In genomic region chr17:5330644-5331043, GRCm38 (mm10) we compare ENCODE assay signal across 23 mouse cellular contexts.
A peak's percentile ranks its signal among the peaks of the same experiment; 100 is the strongest.
DNase-seq lines count a peak whose midpoint lies in the region; ATAC-seq and TF ChIP-seq lines count a peak whose summit lies in the region.
"Had no signal": no experiment of that assay in that cellular context is flagged by ENCODE, and none has a peak within 500 bp of the region (broad histone marks: within the 10 kb centered on the region; RNA-seq: fewer than 3 reads in every experiment).

No protein-coding gene starts in this region.

- TF ChIP-seq CTCF in gastrocnemius, adult 2 months (IDR thresholded peaks at IDR 0.05): no peak
- no peak for TF ChIP-seq CTCF in liver, postnatal 0 days (IDR thresholded peaks at IDR 0.05; ENCODE audit: low read depth)
- TF ChIP-seq CTCF in lung, adult 2 months (IDR thresholded peaks at IDR 0.05; ENCODE audit: insufficient read depth, low read length): no peak

- no peaks in the 10 kb centered on the region for H3K27me3 ChIP-seq in liver, postnatal 0 days (ENCODE audit: insufficient read depth, low read length)
- H3K27me3 ChIP-seq in liver, embryonic 12.5 days (replicated peaks): no peaks in the 10 kb centered on the region
- no peaks in the 10 kb centered on the region for H3K27me3 ChIP-seq in splenic B cell, adult 2 months (ENCODE audit: control insufficient read depth, insufficient read depth, low read length, poor library complexity, severe bottlenecking)
- H3K27me3 ChIP-seq: embryonic facial prominence, embryonic 13.5 days; forebrain, embryonic 15.5 days; hindbrain, embryonic 15.5 days; limb, embryonic 12.5 days; midbrain, embryonic 13.5 days; Patski had no signal

- TF ChIP-seq EP300 in liver, postnatal 0 days (IDR thresholded peaks at IDR 0.05; ENCODE audit: low read depth): peak; percentile 15; the same call in 1 of the 2 replicates

- H3K79me2 ChIP-seq in macrophage (ENCODE audit: inconsistent target): no peaks in the 10 kb centered on the region

- ATAC-seq in liver, postnatal 0 days: peak; percentile 59
- no peak for ATAC-seq in liver, embryonic 12.5 days
- ATAC-seq: forebrain, embryonic 15.5 days; inflammation-experienced regulatory T-cells, adult 6 months; lung, postnatal 0 days; Patski had no signal

- peak; percentile 53 for DNase-seq in gastrocnemius, adult 2 months
- no peak for DNase-seq in gastrocnemius, adult 18-20 months (ENCODE audit: low spot score)
- DNase-seq in liver, postnatal 0 days: no peak
- DNase-seq in splenic B cell, adult 2 months (ENCODE audit: low read depth, low spot score): peak; percentile 43
- no peak for DNase-seq in frontal cortex, postnatal 10 days (ENCODE audit: low spot score in 2 of 2)
- DNase-seq in lung, adult 2 months: no peak
- DNase-seq: cerebellum, adult 11 months; cerebellum, adult 9-11 months; heart, postnatal 14 days; layer of hippocampus, adult 9-11 months had no signal

- no peak overlapping the region for H3K4me2 ChIP-seq in liver, postnatal 0 days (ENCODE audit: low read depth, low read length)
- H3K4me2 ChIP-seq in liver, embryonic 12.5 days: no peak overlapping the region
- H3K4me2 ChIP-seq: embryonic facial prominence, embryonic 13.5 days; forebrain, embryonic 15.5 days; hindbrain, embryonic 15.5 days; limb, embryonic 12.5 days; midbrain, embryonic 13.5 days had no signal

- 86% methylated on average over 7 of the region's 7 CpGs for WGBS in liver, postnatal 0 days (ENCODE audit: insufficient replicate concordance)
- WGBS in liver, embryonic 12.5 days (ENCODE audit: insufficient replicate concordance): 82% methylated on average over 7 of the region's 7 CpGs
- 96% methylated on average over 7 of the region's 7 CpGs for WGBS in macrophage (ENCODE audit: missing documents)
- 85% methylated on average over 7 of the region's 7 CpGs for WGBS in lung, adult 2 months

- H3K36me3 ChIP-seq in liver, postnatal 0 days (replicated peaks; ENCODE audit: insufficient read depth, low read length): peaks cover 39% of the 10 kb centered on the region
- H3K36me3 ChIP-seq in liver, embryonic 12.5 days: peaks cover 66% of the 10 kb centered on the region
- H3K36me3 ChIP-seq in macrophage (ENCODE audit: inconsistent target): peaks cover 56% of the 10 kb centered on the region
- H3K36me3 ChIP-seq in splenic B cell, adult 2 months (ENCODE audit: control insufficient read depth, insufficient read depth, low read length, poor library complexity, severe bottlenecking): peaks cover 11% of the 10 kb centered on the region

- no peak for TF ChIP-seq POLR2A in lung, adult 2 months (IDR thresholded peaks at IDR 0.05; ENCODE audit: borderline replicate concordance, extremely low read depth, low read depth, low read length)

- H3K9me3 ChIP-seq in liver, postnatal 0 days (ENCODE audit: low read length): no peaks in the 10 kb centered on the region
- H3K9me3 ChIP-seq in liver, embryonic 12.5 days (replicated peaks): no peaks in the 10 kb centered on the region
- H3K9me3 ChIP-seq: embryonic facial prominence, embryonic 13.5 days; forebrain, embryonic 10.5 days; forebrain, embryonic 15.5 days; hindbrain, embryonic 10.5 days; hindbrain, embryonic 15.5 days; limb, embryonic 12.5 days; midbrain, embryonic 13.5 days had no signal

- no peak overlapping the region for H3K9ac ChIP-seq in liver, postnatal 0 days (replicated peaks)
- H3K9ac ChIP-seq in liver, embryonic 12.5 days: no peak overlapping the region
- H3K9ac ChIP-seq: embryonic facial prominence, embryonic 13.5 days; forebrain, embryonic 15.5 days; hindbrain, embryonic 15.5 days; limb, embryonic 12.5 days; midbrain, embryonic 13.5 days had no signal

- no peak overlapping the region for H3K4me3 ChIP-seq in gastrocnemius, adult 2 months
- no peak overlapping the region for H3K4me3 ChIP-seq in liver, postnatal 0 days (ENCODE audit: low read depth, low read length)
- no peak overlapping the region for H3K4me3 ChIP-seq in liver, embryonic 12.5 days
- no peak overlapping the region for H3K4me3 ChIP-seq in macrophage (ENCODE audit: inconsistent target)
- H3K4me3 ChIP-seq in lung, adult 2 months (replicated peaks; ENCODE audit: extremely low read depth, low read depth, low read length): no peak overlapping the region
- H3K4me3 ChIP-seq: embryonic facial prominence, embryonic 13.5 days; forebrain, embryonic 10.5 days; forebrain, embryonic 15.5 days; hindbrain, embryonic 10.5 days; hindbrain, embryonic 15.5 days; limb, embryonic 12.5 days; midbrain, embryonic 13.5 days had no signal

- no peak overlapping the region for H3K27ac ChIP-seq in gastrocnemius, adult 2 months
- 0 out of 2 replicates have a peak overlapping the region, but pooled peaks have one; percentile 18 for H3K27ac ChIP-seq in liver, postnatal 0 days (ENCODE audit: low read depth)
- H3K27ac ChIP-seq in liver, embryonic 12.5 days: no peak overlapping the region
- H3K27ac ChIP-seq in macrophage: 0 out of 2 replicates have a peak overlapping the region, but pooled peaks have one; percentile 12
- H3K27ac ChIP-seq: embryonic facial prominence, embryonic 13.5 days; forebrain, embryonic 10.5 days; forebrain, embryonic 15.5 days; hindbrain, embryonic 10.5 days; hindbrain, embryonic 15.5 days; kidney, postnatal 0 days; limb, embryonic 12.5 days; midbrain, embryonic 13.5 days had no signal

- intact Hi-C loops in gastrocnemius, adult 2 months (cut with DNase I): loop anchor here (5.0 kb wide), 1 partner anchor 67 kb away; no protein-coding TSS in a partner anchor

- no peaks in the 10 kb centered on the region for H3K4me1 ChIP-seq in liver, postnatal 0 days (ENCODE audit: insufficient read depth)
- no peaks in the 10 kb centered on the region; the same call in 1 of the 2 replicates for H3K4me1 ChIP-seq in liver, embryonic 12.5 days
- H3K4me1 ChIP-seq in lung, adult 2 months (ENCODE audit: control insufficient read depth, insufficient read depth, low read length): no peaks in the 10 kb centered on the region
- H3K4me1 ChIP-seq: hindbrain, embryonic 10.5 days; hindbrain, embryonic 15.5 days; limb, embryonic 12.5 days; midbrain, embryonic 13.5 days had no signal

Comparison
In these comparisons a context has a peak if more than half of its experiments do, and no peak if none do; other contexts are left out.
1. DNase-seq: peak in gastrocnemius, adult 2 months (single experiment) and splenic B cell, adult 2 months (single experiment); none in gastrocnemius, adult 18-20 months (single experiment), liver, postnatal 0 days (single experiment), frontal cortex, postnatal 10 days (0 of 2) and lung, adult 2 months (single experiment).
2. H3K27ac ChIP-seq: peak in liver, postnatal 0 days (single experiment) and macrophage (single experiment); none in gastrocnemius, adult 2 months (single experiment) and liver, embryonic 12.5 days (single experiment).